Mouse (Mus musculus) embryo, embryonic 10.5 days (tissue): ENCODE data around the gene Snd1.

Source experiments
- DNase-seq: peaks from one replicate; pipeline ENCODE4 v3.0.0-alpha.2; 2015; ENCODE audit warnings: low spot score

Snd1 gene

GRCm38 (mm10) chr6:28753217-28753616, 278.3 kb downstream of the Snd1 start:
- no peak for DNase-seq

GRCm38 (mm10) chr6:28753681-28754080, 278.7 kb downstream of the Snd1 start:
- no peak for DNase-seq

GRCm38 (mm10) chr6:28754127-28754898, 279.4 kb downstream of the Snd1 start:
- DNase-seq = no peak

GRCm38 (mm10) chr6:28756306-28757018, 281.5 kb downstream of the Snd1 start:
- DNase-seq = peak; percentile 27

- no peak for DNase-seq
Observed at GRCm38 (mm10) chr6:28758293-28758692, 283.4 kb downstream of the Snd1 start.

GRCm38 (mm10) chr6:28761728-28762127, 286.8 kb downstream of the Snd1 start:
- peak; percentile 64 for DNase-seq

GRCm38 (mm10) chr6:28762132-28762775, 287.3 kb downstream of the Snd1 start:
- peak; percentile 50 for DNase-seq

- DNase-seq = no peak
Observed at GRCm38 (mm10) chr6:28766622-28767021, 291.7 kb downstream of the Snd1 start.

- DNase-seq = no peak
Observed at GRCm38 (mm10) chr6:28767891-28768481, 293.0 kb downstream of the Snd1 start.

- DNase-seq = no peak
Observed at GRCm38 (mm10) chr6:28771331-28771730, 296.4 kb downstream of the Snd1 start.

- no peak for DNase-seq
Observed at GRCm38 (mm10) chr6:28781696-28782095, 306.8 kb downstream of the Snd1 start.

- peak; percentile 48 for DNase-seq
Observed at GRCm38 (mm10) chr6:28783082-28783647, 308.2 kb downstream of the Snd1 start.

GRCm38 (mm10) chr6:28783953-28784352, 309.0 kb downstream of the Snd1 start:
- peak; percentile 14 for DNase-seq

- DNase-seq = no peak
Observed at GRCm38 (mm10) chr6:28785770-28786169, 310.8 kb downstream of the Snd1 start.

- no peak for DNase-seq
Observed at GRCm38 (mm10) chr6:28787133-28787532, 312.2 kb downstream of the Snd1 start.

GRCm38 (mm10) chr6:28789685-28790084, 314.7 kb downstream of the Snd1 start:
- DNase-seq = no peak

GRCm38 (mm10) chr6:28791183-28791582, 316.2 kb downstream of the Snd1 start:
- no peak for DNase-seq

- no peak for DNase-seq
Observed at GRCm38 (mm10) chr6:28791809-28792208, 316.9 kb downstream of the Snd1 start.

GRCm38 (mm10) chr6:28795380-28795779, 320.4 kb downstream of the Snd1 start:
- peak; percentile 11 for DNase-seq

GRCm38 (mm10) chr6:28795792-28796515, 321.0 kb downstream of the Snd1 start:
- no peak for DNase-seq

- no peak for DNase-seq
Observed at GRCm38 (mm10) chr6:28799818-28800217, 324.9 kb downstream of the Snd1 start.
